Mouse (Mus musculus): ENCODE data around the gene Zfp804b. TPM values are rescaled to one million over a fixed set of nuclear protein-coding genes. Genes with fewer than 3 reads are reported as not detected.

The Zfp804b gene
- polyA plus RNA-seq, 1 experiment from 2014 or later, result not detected

GRCm38 (mm10) chr5:6870970-6871369, 473.6 kb downstream of the Zfp804b start:
- Histone ChIP-seq H3K27me3 (ENCODE audit: control insufficient read depth, insufficient read depth, low read length) (no peaks in the 10 kb centered on the region), H3K4me2 (replicated peaks; ENCODE audit: low read depth, low read length) (no peak overlapping the region), H3K9ac (ENCODE audit: low read depth, low read length) (no peak overlapping the region), H3K4me1 (ENCODE audit: control insufficient read depth, insufficient read depth, low read length) (no peaks in the 10 kb centered on the region), H3K9me3 (ENCODE audit: control insufficient read depth, low read length) (no peaks in the 10 kb centered on the region), H3K4me3 (ENCODE audit: low read length) (no peak overlapping the region), H3K36me3 (ENCODE audit: control insufficient read depth, insufficient read depth, low read length) (no peaks in the 10 kb centered on the region), H3K27ac (ENCODE audit: low read depth, low read length) (no peak overlapping the region)
- no peak for ATAC-seq (ENCODE audit: low FRiP score, low TSS enrichment)

- Histone ChIP-seq H3K4me1 (ENCODE audit: control insufficient read depth, insufficient read depth, low read length) (no peaks in the 10 kb centered on the region), H3K36me3 (ENCODE audit: control insufficient read depth, insufficient read depth, low read length) (no peaks in the 10 kb centered on the region), H3K9ac (ENCODE audit: low read depth, low read length) (no peak overlapping the region), H3K9me3 (ENCODE audit: control insufficient read depth, low read length) (no peaks in the 10 kb centered on the region), H3K27ac (ENCODE audit: low read depth, low read length) (no peak overlapping the region), H3K4me2 (replicated peaks; ENCODE audit: low read depth, low read length) (no peak overlapping the region), H3K4me3 (ENCODE audit: low read length) (no peak overlapping the region), H3K27me3 (ENCODE audit: control insufficient read depth, insufficient read depth, low read length) (no peaks in the 10 kb centered on the region)
- 86% methylated on average over 2 of the region's 2 CpGs for WGBS
- no peak for ATAC-seq (ENCODE audit: low FRiP score, low TSS enrichment)
Measured at GRCm38 (mm10) chr5:6795396-6795795, 549.2 kb downstream of the Zfp804b start.

- WGBS, result 38% methylated on average over 6 of the region's 6 CpGs
- Histone ChIP-seq H3K27ac (ENCODE audit: low read depth, low read length) (no peak overlapping the region), H3K36me3 (ENCODE audit: control insufficient read depth, insufficient read depth, low read length) (no peaks in the 10 kb centered on the region), H3K4me1 (ENCODE audit: control insufficient read depth, insufficient read depth, low read length) (no peaks in the 10 kb centered on the region), H3K4me2 (replicated peaks; ENCODE audit: low read depth, low read length) (no peak overlapping the region), H3K9ac (ENCODE audit: low read depth, low read length) (no peak overlapping the region), H3K4me3 (ENCODE audit: low read length) (no peak overlapping the region), H3K27me3 (ENCODE audit: control insufficient read depth, insufficient read depth, low read length) (no peaks in the 10 kb centered on the region), H3K9me3 (ENCODE audit: control insufficient read depth, low read length) (no peaks in the 10 kb centered on the region)
- no peak for ATAC-seq (ENCODE audit: low FRiP score, low TSS enrichment)
Measured at GRCm38 (mm10) chr5:6769357-6769892, 575.1 kb downstream of the Zfp804b start.

Other genes with a start within 250 kb of the Zfp804b start
- gene Tex47, start 40.6 kb downstream of the Zfp804b start, polyA plus RNA-seq (2014; fragmentation: Nextera tagmentation; extraction: Ambion mirVana), result 0.33 TPM in 1 of 2 replicates, not detected in the other

All from kidney, embryonic 14.5 days (tissue).